ENCODE assay signal across 20 mouse cellular contexts in genomic region chr2:91635486-91635885, GRCm38 (mm10). TPM values are rescaled to one million over a fixed set of nuclear protein-coding genes. Genes with fewer than 3 reads are reported as not detected.
DNase-seq lines count a peak whose midpoint lies in the region; ATAC-seq and TF ChIP-seq lines count a peak whose summit lies in the region.
"Had no signal": no experiment of that assay in that cellular context is flagged by ENCODE, and none has a peak within 500 bp of the region (broad histone marks: within the 10 kb centered on the region; RNA-seq: fewer than 3 reads in every experiment).

No protein-coding gene starts in this region.

- H3K4me2 ChIP-seq in liver, embryonic 13.5 days = peak overlapping the region; percentile 56
- H3K4me2 ChIP-seq in stomach, postnatal 0 days (replicated peaks; ENCODE audit: low read depth) = no peak overlapping the region
- H3K4me2 ChIP-seq: embryonic facial prominence, embryonic 13.5 days; forebrain, embryonic 12.5 days; neural tube, embryonic 15.5 days had no signal

- intact Hi-C loops in left cerebral cortex, adult 2 months (cut with DNase I) = no loop called here

- no peaks in the 10 kb centered on the region for H3K27me3 ChIP-seq in erythroblast, embryonic 14.5 days (ENCODE audit: control insufficient read depth)
- no peaks in the 10 kb centered on the region for H3K27me3 ChIP-seq in testis, adult 2 months (ENCODE audit: control insufficient read depth, insufficient read depth, low read length)
- no peaks in the 10 kb centered on the region for H3K27me3 ChIP-seq in liver, embryonic 13.5 days
- no peaks in the 10 kb centered on the region for H3K27me3 ChIP-seq in stomach, postnatal 0 days (ENCODE audit: control insufficient read depth, insufficient read depth, low read length)
- H3K27me3 ChIP-seq: CH12.LX; embryonic facial prominence, embryonic 13.5 days; forebrain, embryonic 12.5 days; neural tube, embryonic 15.5 days had no signal

- ATAC-seq in erythroblast, adult 5-6 weeks (replicated peaks; ENCODE audit: low FRiP score, poor library complexity, severe bottlenecking) = no peak
- ATAC-seq in liver, embryonic 13.5 days (ENCODE audit: low read depth) = no peak
- ATAC-seq in stomach, postnatal 0 days (ENCODE audit: low FRiP score, low TSS enrichment) = no peak
- no peak for ATAC-seq in megakaryocyte-erythroid progenitor cell, adult 5-6 weeks (replicated peaks; ENCODE audit: low FRiP score, low TSS enrichment, poor library complexity, severe bottlenecking)
- ATAC-seq: hindbrain, postnatal 0 days had no signal

- TF ChIP-seq CTCF in testis, adult 2 months (IDR thresholded peaks at IDR 0.05; ENCODE audit: control insufficient read depth, insufficient read depth, insufficient replicate concordance, low read depth, low read length) = no peak
- TF ChIP-seq CTCF in stomach, postnatal 0 days (IDR thresholded peaks at IDR 0.05; ENCODE audit: low read depth) = no peak
- TF ChIP-seq CTCF in left cerebral cortex, adult 2 months (IDR thresholded peaks at IDR 0.05) = no peak; the same call in 1 of the 2 replicates

- peaks cover 40% of the 10 kb centered on the region for H3K4me1 ChIP-seq in erythroblast, embryonic 14.5 days (ENCODE audit: control insufficient read depth)
- peaks cover 7% of the 10 kb centered on the region for H3K4me1 ChIP-seq in testis, adult 2 months (ENCODE audit: control insufficient read depth, insufficient read depth, low read length)
- peaks cover 61% of the 10 kb centered on the region for H3K4me1 ChIP-seq in liver, embryonic 13.5 days (replicated peaks)
- H3K4me1 ChIP-seq in stomach, postnatal 0 days (replicated peaks; ENCODE audit: control insufficient read depth, insufficient read depth) = no peaks in the 10 kb centered on the region
- H3K4me1 ChIP-seq: embryonic facial prominence, embryonic 13.5 days; forebrain, embryonic 12.5 days; neural tube, embryonic 15.5 days had no signal

- no peaks in the 10 kb centered on the region for H3K9me3 ChIP-seq in erythroblast, embryonic 14.5 days (ENCODE audit: control insufficient read depth, low read length)
- no peaks in the 10 kb centered on the region for H3K9me3 ChIP-seq in liver, embryonic 13.5 days (replicated peaks)
- H3K9me3 ChIP-seq in stomach, postnatal 0 days (ENCODE audit: control insufficient read depth, low read length) = no peaks in the 10 kb centered on the region
- H3K9me3 ChIP-seq: embryonic facial prominence, embryonic 13.5 days; forebrain, embryonic 12.5 days; midbrain, embryonic 10.5 days; neural tube, embryonic 15.5 days had no signal

- DNase-seq in testis, postnatal 14 days (ENCODE audit: low spot score) = no peak
- no peak for DNase-seq in liver, embryonic 13.5 days
- no peak for DNase-seq in stomach, postnatal 0 days (ENCODE audit: low spot score)
- no peak for DNase-seq in left cerebral cortex, adult 2 months (ENCODE audit: extremely low spot score in 1 of 2, low spot score in 2 of 2)
- DNase-seq: adrenal gland, postnatal 25 days; gastrocnemius, postnatal 10 days; kidney, adult 2 months; kidney, postnatal 14 days; lung, postnatal 14 days had no signal

- no peak for TF ChIP-seq EP300 in stomach, postnatal 0 days (optimal IDR thresholded peaks at IDR 0.05)

- 64% methylated on average over 11 of the region's 11 CpGs for WGBS in liver, embryonic 13.5 days (ENCODE audit: insufficient replicate concordance)
- 83% methylated on average over 11 of the region's 11 CpGs for WGBS in stomach, postnatal 0 days

- peak overlapping the region; percentile 67 for H3K9ac ChIP-seq in liver, embryonic 13.5 days
- no peak overlapping the region for H3K9ac ChIP-seq in stomach, postnatal 0 days (ENCODE audit: low read length)
- H3K9ac ChIP-seq: embryonic facial prominence, embryonic 13.5 days; forebrain, embryonic 12.5 days; neural tube, embryonic 15.5 days had no signal

- no peak overlapping the region for H3K27ac ChIP-seq in testis, adult 2 months (ENCODE audit: control insufficient read depth, insufficient read depth, low read depth, low read length)
- peak overlapping the region; percentile 74 for H3K27ac ChIP-seq in liver, embryonic 13.5 days
- peak overlapping the region; percentile 63; the same call in 1 of the 2 replicates for H3K27ac ChIP-seq in stomach, postnatal 0 days (replicated peaks)
- no peak overlapping the region for H3K27ac ChIP-seq in left cerebral cortex, adult 2 months
- H3K27ac ChIP-seq: embryonic facial prominence, embryonic 13.5 days; forebrain, embryonic 12.5 days; hindbrain, postnatal 0 days; midbrain, embryonic 10.5 days; neural tube, embryonic 15.5 days had no signal

- TF ChIP-seq POLR2A in testis, adult 2 months (IDR thresholded peaks at IDR 0.05; ENCODE audit: control insufficient read depth, low read depth, low read length) = no peak

- peak overlapping the region; percentile 45 for H3K4me3 ChIP-seq in erythroblast, embryonic 14.5 days (replicated peaks)
- peak overlapping the region; percentile 8; the same call in 1 of the 2 replicates for H3K4me3 ChIP-seq in testis, adult 2 months (ENCODE audit: control insufficient read depth, low read depth, low read length)
- peak overlapping the region; percentile 49 for H3K4me3 ChIP-seq in liver, embryonic 13.5 days (replicated peaks)
- H3K4me3 ChIP-seq in stomach, postnatal 0 days (ENCODE audit: low read depth, low read length) = no peak overlapping the region
- no peak overlapping the region for H3K4me3 ChIP-seq in left cerebral cortex, adult 2 months
- H3K4me3 ChIP-seq: embryonic facial prominence, embryonic 13.5 days; forebrain, embryonic 12.5 days; midbrain, embryonic 10.5 days; neural tube, embryonic 15.5 days had no signal

- H3K36me3 ChIP-seq in erythroblast, embryonic 14.5 days (ENCODE audit: control insufficient read depth) = peaks cover 2% of the 10 kb centered on the region; the same call in 1 of the 2 replicates
- H3K36me3 ChIP-seq in testis, adult 2 months (ENCODE audit: control insufficient read depth, insufficient read depth, low read length) = no peaks in the 10 kb centered on the region
- peaks cover 2% of the 10 kb centered on the region; the same call in 1 of the 2 replicates for H3K36me3 ChIP-seq in liver, embryonic 13.5 days
- no peaks in the 10 kb centered on the region for H3K36me3 ChIP-seq in stomach, postnatal 0 days (ENCODE audit: control insufficient read depth, insufficient read depth, low read length)
- H3K36me3 ChIP-seq: embryonic facial prominence, embryonic 13.5 days; forebrain, embryonic 12.5 days; midbrain, embryonic 10.5 days; neural tube, embryonic 15.5 days had no signal

RNA-seq across cellular contexts. Expression of gene F2, which starts 0.7 kb away (rescaled TPM):
- polyA plus RNA-seq in erythroblast, embryonic 14.5 days (2012) = 0.05 and 0.09 TPM in 2 replicates
- not detected in 2 replicates for total RNA-seq in erythroblast, adult 5-6 weeks (2015; ENCODE audit: low replicate concordance)
- total RNA-seq in erythroblast, adult 5-6 weeks (2017; ENCODE audit: low replicate concordance) = not detected in 2 replicates
- 0.08 and 0.14 TPM in 2 replicates for polyA plus RNA-seq in testis, adult 2 months (2012; rRNA removed)
- 135 and 155 TPM in 2 replicates for polyA plus RNA-seq in liver, embryonic 13.5 days (2015; fragmentation: Nextera tagmentation; extraction: Ambion mirVana)
- 3.3 and 4.7 TPM in 2 replicates for polyA plus RNA-seq in stomach, postnatal 0 days (2015; fragmentation: Nextera tagmentation; extraction: Ambion mirVana)
- under 1 TPM in 1 of 2 experiments, not detected in 1; 0.14 TPM for total RNA-seq in left cerebral cortex, adult 2 months (2021)
- 0.52 and 0.83 TPM in 2 replicates for total RNA-seq in megakaryocyte-erythroid progenitor cell, adult 5-6 weeks (2014; fragmentation: Nextera tagmentation)
- 0.61 TPM in 1 of 2 replicates, not detected in the other for total RNA-seq in megakaryocyte-erythroid progenitor cell, adult 5-6 weeks (2017)
- total RNA-seq: heart, postnatal 25 days; hindbrain, postnatal 0 days had no signal
- polyA plus RNA-seq: hindbrain, postnatal 0 days had no signal

RNA-seq across cellular contexts. Expression of gene Zfp408, which starts 14.1 kb away (rescaled TPM):
- polyA plus RNA-seq in erythroblast, embryonic 14.5 days (2012) = 0.56 and 0.74 TPM in 2 replicates
- 0.77 and 1.0 TPM in 2 replicates for total RNA-seq in erythroblast, adult 5-6 weeks (2015; ENCODE audit: low replicate concordance)
- 2.1 and 6.5 TPM in 2 replicates for total RNA-seq in erythroblast, adult 5-6 weeks (2017; ENCODE audit: low replicate concordance)
- 6.3 and 6.5 TPM in 2 replicates for polyA plus RNA-seq in testis, adult 2 months (2012; rRNA removed)
- polyA plus RNA-seq in liver, embryonic 13.5 days (2015; fragmentation: Nextera tagmentation; extraction: Ambion mirVana) = 2.1 and 2.5 TPM in 2 replicates
- polyA plus RNA-seq in stomach, postnatal 0 days (2015; fragmentation: Nextera tagmentation; extraction: Ambion mirVana) = 3.7 and 4.2 TPM in 2 replicates
- total RNA-seq in left cerebral cortex, adult 2 months (2021) = 10 to 100 TPM; 11.7 TPM
- 17.5 and 18.0 TPM in 2 replicates for total RNA-seq in megakaryocyte-erythroid progenitor cell, adult 5-6 weeks (2014; fragmentation: Nextera tagmentation)
- 4.9 and 6.7 TPM in 2 replicates for total RNA-seq in megakaryocyte-erythroid progenitor cell, adult 5-6 weeks (2017)

RNA-seq across cellular contexts. Expression of gene Arhgap1, which starts 14.2 kb away (rescaled TPM):
- 1.5 and 1.7 TPM in 2 replicates for polyA plus RNA-seq in erythroblast, embryonic 14.5 days (2012)
- 39.5 and 46.7 TPM in 2 replicates for total RNA-seq in erythroblast, adult 5-6 weeks (2015; ENCODE audit: low replicate concordance)
- 29.9 and 33.3 TPM in 2 replicates for total RNA-seq in erythroblast, adult 5-6 weeks (2017; ENCODE audit: low replicate concordance)
- 22.8 and 23.7 TPM in 2 replicates for polyA plus RNA-seq in testis, adult 2 months (2012; rRNA removed)
- 42.3 and 50.5 TPM in 2 replicates for polyA plus RNA-seq in liver, embryonic 13.5 days (2015; fragmentation: Nextera tagmentation; extraction: Ambion mirVana)
- polyA plus RNA-seq in stomach, postnatal 0 days (2015; fragmentation: Nextera tagmentation; extraction: Ambion mirVana) = 98.9 and 105 TPM in 2 replicates
- total RNA-seq in left cerebral cortex, adult 2 months (2021) = 10 to 100 TPM; 74.2 to 80.4 TPM
- total RNA-seq in megakaryocyte-erythroid progenitor cell, adult 5-6 weeks (2014; fragmentation: Nextera tagmentation) = 42.7 and 48.6 TPM in 2 replicates
- total RNA-seq in megakaryocyte-erythroid progenitor cell, adult 5-6 weeks (2017) = 25.8 and 38.7 TPM in 2 replicates

Comparison
In these comparisons a context has a peak if more than half of its experiments do, and no peak if none do; other contexts are left out.
1. H3K4me3 ChIP-seq: peak in erythroblast, embryonic 14.5 days (single experiment), testis, adult 2 months (single experiment) and liver, embryonic 13.5 days (single experiment); none in stomach, postnatal 0 days (single experiment) and left cerebral cortex, adult 2 months (single experiment).
2. H3K27ac ChIP-seq: peak in liver, embryonic 13.5 days (single experiment) and stomach, postnatal 0 days (single experiment); none in testis, adult 2 months (single experiment) and left cerebral cortex, adult 2 months (single experiment).
3. RNA of gene F2, which starts 0.7 kb away (polyA plus RNA-seq): 135 to 155 TPM in liver, embryonic 13.5 days; 3.3 to 4.7 TPM in stomach, postnatal 0 days, 0.08 to 0.14 TPM in testis, adult 2 months and 0.05 to 0.09 TPM in erythroblast, embryonic 14.5 days; every median in the first group is over 10 times any median in the second.